Mouse (Mus musculus) adrenal gland, adult (tissue): ENCODE measurements around the gene H2al1n.
"Not testable (repeated sequence)": the region's sequence is repeated elsewhere in the genome, so short reads cannot be mapped to it uniquely, and the experiment has no call there.

ENCODE experiments used
- DNase-seq, 2 experiments: peaks; one replicate each; pipeline ENCODE4 v3.0.0; 2022 to 2023; ENCODE audit warnings: low spot score in 1 of 2; ENCODE audit not compliant: inconsistent age in 2 of 2

The H2al1n gene

GRCm38 (mm10) chrX:14210848-14211247 is at the start of gene H2al1n:
Gene H2al1n (plus strand): TSS chrX:14211148.
- not testable (repeated sequence) for DNase-seq

GRCm38 (mm10) chrX:14199284-14199683 is 11.7 kb upstream of the H2al1n start:
- no peak for DNase-seq

GRCm38 (mm10) chrX:14206112-14206875 is 4.7 kb upstream of the H2al1n start:
- DNase-seq = no peak

- no peak for DNase-seq
These were observed 18.3 kb downstream of the H2al1n start for GRCm38 (mm10) chrX:14229218-14229617.

GRCm38 (mm10) chrX:14259597-14260239 is 48.8 kb downstream of the H2al1n start:
- DNase-seq = no peak
